Mouse (Mus musculus) liver, postnatal 0 days (tissue): Measurements from ENCODE around the gene Wdr4.

ENCODE experiments used
- CTCF ChIP-seq: sonication (generic); IDR thresholded peaks from 2 replicates; pipeline ENCODE4 v1.5.1; 2016; ENCODE audit warnings: antibody characterized with exemption, low read depth
- EP300 ChIP-seq: IDR thresholded peaks from 2 replicates; pipeline ENCODE4 v1.6.1; 2016; ENCODE audit warnings: antibody characterized with exemption, low read depth, mild to moderate bottlenecking

- TF ChIP-seq CTCF (no peak), EP300 (no peak)
Measured at GRCm38 (mm10) chr17:31564015-31564857, 44.5 kb upstream of the Wdr4 start, which contains the start of gene Pknox1.
